Mouse (Mus musculus): ENCODE measurements around the gene Sf3b4. TPM values are rescaled to one million over a fixed set of nuclear protein-coding genes. Genes with fewer than 3 reads are reported as not detected.
A peak's percentile ranks its signal among the peaks of the same experiment; 100 is the strongest.
"Not testable (repeated sequence)": the region's sequence is repeated elsewhere in the genome, so short reads cannot be mapped to it uniquely, and the experiment has no call there.

Gene Sf3b4
- total RNA-seq, 2 experiments from 2014 or later, result 40.7 to 42.9 TPM

GRCm38 (mm10) chr3:96171583-96172196 lies 442 bp upstream of the Sf3b4 start:
- DNase-seq (ENCODE audit: low spot score in 2 of 2), result no peak
- intact Hi-C loops (cut with DNase I), result no loop called here

GRCm38 (mm10) chr3:96173185-96173584 lies 1.1 kb downstream of the Sf3b4 start:
- DNase-seq (ENCODE audit: low spot score in 2 of 2), result no peak
- intact Hi-C loops (cut with DNase I), result no loop called here

- DNase-seq (ENCODE audit: low spot score in 2 of 2); intact Hi-C loops (cut with DNase I): not testable (repeated sequence)
Measured at GRCm38 (mm10) chr3:96174042-96174441, 1.9 kb downstream of the Sf3b4 start.

- intact Hi-C loops (cut with DNase I), result no loop called here
- DNase-seq (ENCODE audit: low spot score in 2 of 2), result no peak
Measured at GRCm38 (mm10) chr3:96175251-96175650, 3.1 kb downstream of the Sf3b4 start.

- intact Hi-C loops (cut with DNase I), result no loop called here
- DNase-seq (ENCODE audit: low spot score in 2 of 2), result no peak
Measured at GRCm38 (mm10) chr3:96178427-96178826, 6.3 kb downstream of the Sf3b4 start.

GRCm38 (mm10) chr3:96178902-96179301 lies 6.8 kb downstream of the Sf3b4 start:
- no peak for DNase-seq (ENCODE audit: low spot score in 2 of 2)
- intact Hi-C loops (cut with DNase I), result no loop called here

- no peak for DNase-seq (ENCODE audit: low spot score in 2 of 2)
- intact Hi-C loops (cut with DNase I), result no loop called here
Measured at GRCm38 (mm10) chr3:96179531-96179930, 7.4 kb downstream of the Sf3b4 start.

- DNase-seq (ENCODE audit: low spot score in 2 of 2), result peak; percentile 73 to 86
- intact Hi-C loops (cut with DNase I), result no loop called here
Measured at GRCm38 (mm10) chr3:96180727-96181477, 8.8 kb downstream of the Sf3b4 start, which contains the start of gene Sv2a. TSS of gene Sv2a (plus strand) at chr3:96181151.

GRCm38 (mm10) chr3:96181510-96182381 lies 9.6 kb downstream of the Sf3b4 start:
- DNase-seq (ENCODE audit: low spot score in 2 of 2), result peak; percentile 38 to 47
- intact Hi-C loops (cut with DNase I), result no loop called here

GRCm38 (mm10) chr3:96182382-96182776 lies 10.2 kb downstream of the Sf3b4 start:
- intact Hi-C loops (cut with DNase I), result no loop called here
- DNase-seq (ENCODE audit: low spot score in 2 of 2), result peak; percentile 39 to 46

- intact Hi-C loops (cut with DNase I), result no loop called here
- no peak for DNase-seq (ENCODE audit: low spot score in 2 of 2)
Measured at GRCm38 (mm10) chr3:96192977-96193376, 20.8 kb downstream of the Sf3b4 start.

GRCm38 (mm10) chr3:96194966-96195365 lies 22.8 kb downstream of the Sf3b4 start:
- no peak for DNase-seq (ENCODE audit: low spot score in 2 of 2)
- intact Hi-C loops (cut with DNase I), result no loop called here

- no peak for DNase-seq (ENCODE audit: low spot score in 2 of 2)
- intact Hi-C loops (cut with DNase I), result no loop called here
Measured at GRCm38 (mm10) chr3:96195616-96196313, 23.6 kb downstream of the Sf3b4 start.

- no peak for DNase-seq (ENCODE audit: low spot score in 2 of 2)
- intact Hi-C loops (cut with DNase I), result no loop called here
Measured at GRCm38 (mm10) chr3:96196437-96197128, 24.5 kb downstream of the Sf3b4 start.

GRCm38 (mm10) chr3:96197129-96197749 lies 25.1 kb downstream of the Sf3b4 start:
- peak; percentile 91 to 92 for DNase-seq (ENCODE audit: low spot score in 2 of 2)
- intact Hi-C loops (cut with DNase I), result no loop called here

- intact Hi-C loops (cut with DNase I), result no loop called here
- no peak for DNase-seq (ENCODE audit: low spot score in 2 of 2)
Measured at GRCm38 (mm10) chr3:96198181-96198580, 26.0 kb downstream of the Sf3b4 start.

- DNase-seq (ENCODE audit: low spot score in 2 of 2); intact Hi-C loops (cut with DNase I): not testable (repeated sequence)
Measured at GRCm38 (mm10) chr3:96198601-96199251, 26.6 kb downstream of the Sf3b4 start.

GRCm38 (mm10) chr3:96199731-96200130 lies 27.6 kb downstream of the Sf3b4 start:
- intact Hi-C loops (cut with DNase I), result no loop called here
- DNase-seq (ENCODE audit: low spot score in 2 of 2), result no peak

Measured in left cerebral cortex, postnatal 36 days (tissue).